Mouse (Mus musculus) MEL (cell line): ENCODE data around the gene Cep85l. TPM values are rescaled to one million over a fixed set of nuclear protein-coding genes. Genes with fewer than 3 reads are reported as not detected.

Source experiments
- DNase-seq: peaks from one replicate; pipeline ENCODE4 v3.0.0; 2011; ENCODE audit warnings: low read depth, low spot score
- H3K27ac ChIP-seq: 2 replicates; pipeline ENCODE4 v1.5.1; 2012; ENCODE audit warnings: low read depth, mild to moderate bottlenecking, control low read depth, low read length, moderate library complexity; ENCODE audit not compliant: control insufficient read depth
- H3K27me3 ChIP-seq, 2 experiments: fragments of 150-350 bp in 1 of 2; sonication (generic) in 1 of 2; 2 replicates each; pipeline ENCODE4 v1.6.1; 2012; ENCODE audit warnings: low read length in 2 of 2, mild to moderate bottlenecking in 2 of 2, improper control_type of control experiment in 1 of 2, moderate library complexity in 1 of 2; ENCODE audit not compliant: insufficient read depth in 2 of 2, control insufficient read depth in 1 of 2
- H3K36me3 ChIP-seq, 2 experiments: 2 replicates each; pipeline ENCODE4 v1.6.1; 2012 to 2014; ENCODE audit warnings: low read length in 2 of 2, improper control_type of control experiment in 1 of 2, inconsistent platforms in 1 of 2, mild to moderate bottlenecking in 1 of 2; ENCODE audit not compliant: insufficient read depth in 2 of 2, control insufficient read depth in 1 of 2
- H3K4me1 ChIP-seq, 2 experiments: fragments of 150-350 bp in 1 of 2; sonication (generic) in 1 of 2; 2 replicates each; pipeline ENCODE4 v1.6.1; 2012; ENCODE audit warnings: low read length in 2 of 2, improper control_type of control experiment in 1 of 2, mild to moderate bottlenecking in 1 of 2; ENCODE audit not compliant: insufficient read depth in 2 of 2, control insufficient read depth in 1 of 2
- H3K4me3 ChIP-seq, 2 experiments: fragments of 150-350 bp in 1 of 2; sonication (generic) in 1 of 2; 2 replicates each; pipeline ENCODE4 v1.5.1; 2012; ENCODE audit warnings: low read depth in 2 of 2, low read length in 2 of 2, mild to moderate bottlenecking in 2 of 2, moderate library complexity in 2 of 2, control low read depth in 1 of 2, improper control_type of control experiment in 1 of 2; ENCODE audit not compliant: control insufficient read depth in 1 of 2, insufficient read depth in 1 of 2
- H3K79me2 ChIP-seq: 2 replicates; pipeline ENCODE4 v1.6.1; 2012; ENCODE audit warnings: mild to moderate bottlenecking, low read length, moderate library complexity; ENCODE audit not compliant: control insufficient read depth, poor library complexity, insufficient read depth
- H3K9ac ChIP-seq: 2 replicates; pipeline ENCODE4 v1.6.1; 2012; ENCODE audit warnings: low read depth, mild to moderate bottlenecking, control low read depth, low read length, moderate library complexity; ENCODE audit not compliant: control insufficient read depth, poor library complexity, severe bottlenecking
- H3K9me3 ChIP-seq: fragments of 150-350 bp; sonication (generic); replicated peaks from 2 replicates; pipeline ENCODE4 v1.6.1; 2012; ENCODE audit warnings: mild to moderate bottlenecking, low read length, improper control_type of control experiment, moderate library complexity; ENCODE audit not compliant: insufficient read depth
- CHD2 ChIP-seq: IDR thresholded peaks from 2 replicates; pipeline ENCODE4 v1.6.1; 2011; ENCODE audit warnings: low read length, improper control_type of control experiment
- E2F4 ChIP-seq: IDR thresholded peaks from 2 replicates; pipeline ENCODE4 v1.6.1; 2011; ENCODE audit warnings: low read depth, low read length, improper control_type of control experiment, borderline replicate concordance
- EP300 ChIP-seq, 2 experiments: IDR thresholded peaks; 2 replicates each; pipeline ENCODE4 v1.6.1; 2011; ENCODE audit warnings: improper control_type of control experiment in 2 of 2, low read length in 2 of 2, low read depth in 1 of 2, mild to moderate bottlenecking in 1 of 2
- GABPA ChIP-seq: IDR thresholded peaks from 2 replicates; pipeline ENCODE4 v1.6.1; 2012; ENCODE audit warnings: low read depth, mild to moderate bottlenecking, inconsistent platforms, low read length, improper control_type of control experiment, moderate library complexity
- GATA1 ChIP-seq: IDR thresholded peaks from 2 replicates; pipeline ENCODE4 v1.6.1; 2011; ENCODE audit warnings: low read depth, low read length, improper control_type of control experiment
- MAFK ChIP-seq: IDR thresholded peaks from 2 replicates; pipeline ENCODE4 v1.6.1; 2011; ENCODE audit warnings: low read depth, mild to moderate bottlenecking, low read length, improper control_type of control experiment, borderline replicate concordance
- MAX ChIP-seq: IDR thresholded peaks from 2 replicates; pipeline ENCODE4 v1.6.1; 2011; ENCODE audit warnings: low read length, improper control_type of control experiment
- MEF2A ChIP-seq: IDR thresholded peaks from 2 replicates; pipeline ENCODE4 v1.6.1; 2014; ENCODE audit warnings: low read depth, mild to moderate bottlenecking, inconsistent platforms, low read length, improper control_type of control experiment; ENCODE audit not compliant: poor library complexity, insufficient replicate concordance, severe bottlenecking; ENCODE audit errors: extremely low read depth
- MYC ChIP-seq: IDR thresholded peaks from 2 replicates; pipeline ENCODE4 v1.6.1; 2011; ENCODE audit warnings: low read depth, mild to moderate bottlenecking, low read length, improper control_type of control experiment, moderate library complexity
- NELFE ChIP-seq: IDR thresholded peaks from 2 replicates; pipeline ENCODE4 v1.6.1; 2011; ENCODE audit warnings: low read depth, low read length, improper control_type of control experiment
- NRF1 ChIP-seq: IDR thresholded peaks from 2 replicates; pipeline ENCODE4 v1.6.1; 2014; ENCODE audit warnings: low read depth, mild to moderate bottlenecking, inconsistent platforms, low read length, improper control_type of control experiment, moderate library complexity; ENCODE audit not compliant: poor library complexity, insufficient read depth, severe bottlenecking
- POLR2AphosphoS5 ChIP-seq: IDR thresholded peaks from 2 replicates; pipeline ENCODE4 v1.6.1; 2012; ENCODE audit warnings: low read depth, borderline replicate concordance, mild to moderate bottlenecking, inconsistent platforms, low read length, moderate library complexity, mixed read lengths
- RCOR1 ChIP-seq: IDR thresholded peaks from 2 replicates; pipeline ENCODE4 v1.6.1; 2012; ENCODE audit warnings: low read depth, mild to moderate bottlenecking, inconsistent platforms, low read length, improper control_type of control experiment
- SMC3 ChIP-seq: IDR thresholded peaks from 2 replicates; pipeline ENCODE4 v1.6.1; 2011; ENCODE audit warnings: low read depth, low read length, improper control_type of control experiment
- TCF12 ChIP-seq: IDR thresholded peaks from 2 replicates; pipeline ENCODE4 v1.6.1; 2014; ENCODE audit warnings: low read depth, mild to moderate bottlenecking, inconsistent platforms, low read length, improper control_type of control experiment, moderate library complexity
- UBTF ChIP-seq: IDR thresholded peaks from 2 replicates; pipeline ENCODE4 v1.6.1; 2012; ENCODE audit warnings: low read depth, mild to moderate bottlenecking, inconsistent platforms, low read length, improper control_type of control experiment, moderate library complexity, borderline replicate concordance; ENCODE audit not compliant: insufficient read depth
- ZKSCAN1 ChIP-seq: IDR thresholded peaks from 2 replicates; pipeline ENCODE4 v1.6.1; 2012; ENCODE audit warnings: low read depth, mild to moderate bottlenecking, inconsistent platforms, low read length, improper control_type of control experiment, moderate library complexity
- ZMIZ1 ChIP-seq: IDR thresholded peaks from 2 replicates; pipeline ENCODE4 v1.6.1; 2012; ENCODE audit warnings: low read depth, mild to moderate bottlenecking, inconsistent platforms, low read length, improper control_type of control experiment, moderate library complexity
- polyA plus RNA-seq, 2 experiments: library from polyadenylated mRNA; stranded (reverse) in 1 of 2; unstranded in 1 of 2; fragments of >175 nt in 1 of 2; fragments of >200 nt in 1 of 2; gene quantifications; 2 replicates each; pipeline versions ENCODE4 v1.2.1 to v1.2.4; 2012; ENCODE audit warnings: low replicate concordance in 2 of 2, low read depth in 1 of 2; ENCODE audit not compliant: insufficient read length in 2 of 2, insufficient read depth in 1 of 2, missing spikeins in 1 of 2
- total RNA-seq: library from RNA; depleted of rRNA; stranded (reverse); fragments of 300-350 nt; gene quantifications from 2 replicates; pipeline ENCODE4 v1.2.3, GENCODE M21; 2012

Gene Cep85l
- total and polyA plus RNA-seq, 3 experiments, result 2.2 to 43.1 (median 3.0) TPM

DNA sequence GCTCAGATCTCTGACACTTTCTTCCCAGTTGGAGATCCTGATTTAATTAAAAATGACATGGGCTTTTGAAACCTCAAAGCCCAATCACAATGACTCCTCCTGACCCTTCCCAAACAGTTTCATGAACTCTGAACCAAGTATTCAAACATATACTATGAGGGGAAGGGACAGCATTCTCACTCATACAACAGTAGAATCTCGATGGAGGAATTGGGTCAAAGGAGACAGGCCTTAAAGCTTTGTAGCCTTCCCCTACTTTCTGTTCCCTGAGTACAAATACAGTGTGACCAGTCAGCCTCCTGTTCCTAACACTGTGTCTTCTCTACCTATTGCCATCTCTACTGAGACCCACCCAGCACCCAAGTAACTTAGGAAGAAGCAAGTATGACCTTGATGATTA lies 117.7 kb downstream of the Cep85l start:
- TF ChIP-seq UBTF, result no peak
- TF ChIP-seq MYC, result no peak
- no peak for TF ChIP-seq CHD2
- TF ChIP-seq E2F4, result no peak
- TF ChIP-seq GABPA, result no peak
- TF ChIP-seq ZKSCAN1, result no peak
- no peak for TF ChIP-seq EP300 (IDR thresholded peaks at IDR 0.05; ENCODE audit: low read depth in 1 of 2, low read length in 2 of 2)
- H3K79me2 ChIP-seq, result no peaks in the 10 kb centered on the region
- no peaks in the 10 kb centered on the region for H3K36me3 ChIP-seq
- no peaks in the 10 kb centered on the region; a peak in 1 of 4 replicates for H3K27me3 ChIP-seq
- H3K27ac ChIP-seq, result no peak overlapping the region
- DNase-seq, result no peak
- no peak overlapping the region for H3K9ac ChIP-seq
- no peak overlapping the region for H3K4me3 ChIP-seq
- no peaks in the 10 kb centered on the region for H3K9me3 ChIP-seq
- H3K4me1 ChIP-seq, result no peaks in the 10 kb centered on the region

DNA sequence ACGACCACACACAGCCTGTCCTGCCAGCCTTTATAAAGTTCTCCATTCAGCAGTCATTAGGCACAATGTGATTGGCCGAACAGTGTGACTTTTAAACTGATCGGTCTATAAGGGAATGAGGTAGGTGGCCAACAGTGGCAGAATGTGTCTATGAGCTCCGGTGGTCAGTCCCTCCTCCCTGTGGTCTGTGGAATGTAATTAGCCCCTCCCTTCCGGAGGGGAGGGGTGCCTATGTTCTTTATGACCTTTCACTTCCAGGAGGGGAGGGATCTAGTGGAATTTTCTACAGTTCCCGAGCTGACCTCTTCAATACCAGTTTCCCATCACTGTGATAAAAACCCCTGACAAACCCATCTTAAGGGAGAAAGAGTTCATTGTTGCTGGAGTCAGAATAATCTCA lies 144.4 kb downstream of the Cep85l start:
- no peaks in the 10 kb centered on the region for H3K79me2 ChIP-seq
- DNase-seq, result no peak
- no peaks in the 10 kb centered on the region for H3K9me3 ChIP-seq
- no peak overlapping the region for H3K4me3 ChIP-seq
- H3K27me3 ChIP-seq, result no peaks in the 10 kb centered on the region
- H3K9ac ChIP-seq, result no peak overlapping the region
- H3K27ac ChIP-seq, result no peak overlapping the region
- peaks cover 3 to 9% of the 10 kb centered on the region in 2 experiments; a peak in 2 of 4 replicates for H3K4me1 ChIP-seq
- no peak for TF ChIP-seq SMC3
- TF ChIP-seq TCF12, result no peak
- no peak for TF ChIP-seq NELFE
- no peak for TF ChIP-seq ZMIZ1
- TF ChIP-seq EP300 (IDR thresholded peaks at IDR 0.05; ENCODE audit: low read depth in 1 of 2, low read length in 2 of 2), result no peak
- TF ChIP-seq NRF1, result no peak
- no peak for TF ChIP-seq POLR2AphosphoS5
- no peak for TF ChIP-seq MEF2A
- no peak for TF ChIP-seq MAX
- TF ChIP-seq RCOR1, result no peak
- no peak for TF ChIP-seq GATA1
- no peak for TF ChIP-seq MAFK
- TF ChIP-seq, all 39 proteins: peak for 0
- H3K36me3 ChIP-seq, result peaks cover 0 to 10% of the 10 kb centered on the region in 2 experiments; a peak in 2 of 4 replicates
